In the genomic region with DNA sequence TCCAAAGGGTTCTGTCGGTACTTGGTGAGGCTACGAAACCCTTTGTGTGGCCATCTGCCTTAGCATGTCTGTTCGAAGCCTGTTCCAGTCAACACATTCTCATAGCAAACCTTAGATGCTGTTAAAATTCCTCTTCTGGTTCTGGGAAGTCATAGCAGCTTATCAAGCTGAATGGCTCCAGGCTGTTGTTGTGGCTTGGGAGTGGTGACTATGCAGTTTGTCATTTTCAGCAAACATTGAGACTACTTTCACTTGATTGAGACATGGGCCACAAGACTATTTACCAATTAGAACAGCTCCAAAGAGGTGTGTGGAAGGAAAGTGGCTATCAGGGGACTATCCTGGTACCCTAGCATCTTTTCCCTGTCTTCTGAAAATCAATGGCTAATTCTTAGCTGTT, we compare ENCODE assay signal across 26 mouse cellular contexts. TPM values are rescaled to one million over a fixed set of nuclear protein-coding genes. Genes with fewer than 3 reads are reported as not detected.
DNase-seq lines count a peak whose midpoint lies in the region; ATAC-seq and TF ChIP-seq lines count a peak whose summit lies in the region.
"Had no signal": no experiment of that assay in that cellular context is flagged by ENCODE, and none has a peak within 500 bp of the region (broad histone marks: within the 10 kb centered on the region; RNA-seq: fewer than 3 reads in every experiment).

No protein-coding gene starts in this region.

- H3K4me3 ChIP-seq in liver, postnatal 0 days (ENCODE audit: low read depth, low read length) = no peak overlapping the region
- H3K4me3 ChIP-seq in G1E (ENCODE audit: low read depth, low read length) = peak overlapping the region; percentile 4; the same call in 1 of the 2 replicates
- H3K4me3 ChIP-seq: gastrocnemius, adult 2 months; heart, embryonic 15.5 days; hindbrain, embryonic 12.5 days; hindbrain, embryonic 15.5 days had no signal

- no peak for DNase-seq in liver, postnatal 0 days
- no peak for DNase-seq in liver
- DNase-seq in G1E (ENCODE audit: low spot score) = no peak
- DNase-seq in MEL-GATA-1-ER (ENCODE audit: extremely low read depth, low read depth) = peak; percentile 48
- no peak for DNase-seq in ovary, postnatal 14 days (ENCODE audit: low spot score)
- no peak for DNase-seq in neural tube, embryonic 10.5 days (ENCODE audit: extremely low spot score, low spot score)
- no peak for DNase-seq in layer of hippocampus, adult 9-11 months
- DNase-seq: adrenal gland, postnatal 10 days; adrenal gland, postnatal 36 days; cerebellum, adult 18-20 months; cerebellum, adult 9-10 months; cerebellum, postnatal 36 days; forebrain, postnatal 0 days; gastrocnemius, adult 2 months; gastrocnemius, postnatal 14 days; heart, adult 11 months; heart, postnatal 10 days; heart, postnatal 4 days had no signal

- no peaks in the 10 kb centered on the region for H3K9me3 ChIP-seq in liver, postnatal 0 days (ENCODE audit: low read length)
- no peaks in the 10 kb centered on the region for H3K9me3 ChIP-seq in G1E (replicated peaks)
- H3K9me3 ChIP-seq: heart, embryonic 15.5 days; hindbrain, embryonic 12.5 days; hindbrain, embryonic 15.5 days had no signal

- no peaks in the 10 kb centered on the region for H3K36me3 ChIP-seq in liver, postnatal 0 days (replicated peaks; ENCODE audit: insufficient read depth, low read length)
- H3K36me3 ChIP-seq in G1E (replicated peaks) = no peaks in the 10 kb centered on the region
- H3K36me3 ChIP-seq: heart, embryonic 15.5 days; hindbrain, embryonic 12.5 days; hindbrain, embryonic 15.5 days had no signal

- H3K4me2 ChIP-seq in liver, postnatal 0 days (ENCODE audit: low read depth, low read length) = no peak overlapping the region
- H3K4me2 ChIP-seq: heart, embryonic 11.5 days; heart, embryonic 15.5 days; hindbrain, embryonic 12.5 days; hindbrain, embryonic 15.5 days had no signal

- TF ChIP-seq EP300 in liver, postnatal 0 days (IDR thresholded peaks at IDR 0.05; ENCODE audit: low read depth) = no peak

- whole genome bisulfite sequencing in liver, postnatal 0 days (ENCODE audit: insufficient replicate concordance) = 66% methylated on average over 3 of the region's 3 CpGs

- H3K9ac ChIP-seq in liver, postnatal 0 days (replicated peaks) = no peak overlapping the region
- H3K9ac ChIP-seq: forebrain, postnatal 0 days; heart, embryonic 15.5 days; hindbrain, embryonic 12.5 days; hindbrain, embryonic 15.5 days had no signal

- no peak for TF ChIP-seq CTCF in liver, postnatal 0 days (IDR thresholded peaks at IDR 0.05; ENCODE audit: low read depth)
- no peak for TF ChIP-seq CTCF in G1E (IDR thresholded peaks at IDR 0.05; ENCODE audit: low read depth, low read length)

- 0 out of 2 replicates have a peak, but pooled peaks have one; percentile 24 for ATAC-seq in liver, postnatal 0 days
- peak; percentile 50; the same call in 1 of the 2 replicates for ATAC-seq in G1E (ENCODE audit: extremely low read depth, insufficient number of reproducible peaks, low FRiP score, poor library complexity, severe bottlenecking)
- ATAC-seq in hematopoietic stem cell, adult 5-6 weeks (replicated peaks in 1 of 2; ENCODE audit: insufficient read depth in 1 of 2, low FRiP score in 2 of 2, low TSS enrichment in 1 of 2, low read depth in 1 of 2, poor library complexity in 2 of 2, severe bottlenecking in 2 of 2) = peak; percentile 56 to 59; a peak in 3 of 4 replicates
- ATAC-seq: CD4-positive, CD25-positive, alpha-beta regulatory T cell, adult 4 months; forebrain, embryonic 14.5 days; forebrain, postnatal 0 days; Patski had no signal

- H3K27ac ChIP-seq in liver, postnatal 0 days (ENCODE audit: low read depth) = no peak overlapping the region
- H3K27ac ChIP-seq: gastrocnemius, adult 2 months; heart, embryonic 15.5 days; hindbrain, embryonic 12.5 days; hindbrain, embryonic 15.5 days had no signal

- no peaks in the 10 kb centered on the region for H3K27me3 ChIP-seq in liver, postnatal 0 days (ENCODE audit: insufficient read depth, low read length)
- peaks cover 18% of the 10 kb centered on the region; the same call in 1 of the 2 replicates for H3K27me3 ChIP-seq in G1E (ENCODE audit: insufficient read depth, low read length)
- H3K27me3 ChIP-seq: heart, embryonic 15.5 days; hindbrain, embryonic 12.5 days; hindbrain, embryonic 15.5 days; Patski had no signal

- H3K4me1 ChIP-seq in liver, postnatal 0 days (ENCODE audit: insufficient read depth) = peaks cover 16% of the 10 kb centered on the region
- peaks cover 32% of the 10 kb centered on the region for H3K4me1 ChIP-seq in G1E (ENCODE audit: insufficient read depth, low read depth, low read length)
- H3K4me1 ChIP-seq: hindbrain, embryonic 12.5 days; hindbrain, embryonic 15.5 days had no signal

RNA-seq across cellular contexts. Expression of a gene that starts 4.6 kb away (rescaled TPM):
- 65.0 and 65.8 TPM in 2 replicates for polyA plus RNA-seq in liver, postnatal 0 days (2015; fragmentation: Nextera tagmentation; extraction: Ambion mirVana)
- 111 and 154 TPM in 2 replicates for total RNA-seq in G1E (2014; fragmentation: Nextera tagmentation)
- total RNA-seq in G1E (2017) = 37.4 and 47.9 TPM in 2 replicates
- 14.6 and 21.7 TPM in 2 replicates for polyA plus RNA-seq in G1E (2012)
- total RNA-seq in hematopoietic stem cell, adult 5-6 weeks (2017) = 37.1 and 47.0 TPM in 2 replicates
